Mouse (Mus musculus) spleen, adult 2 months (tissue): ENCODE data around the gene Rab4b. TPM values are rescaled to one million over a fixed set of nuclear protein-coding genes. Genes with fewer than 3 reads are reported as not detected.
A peak's percentile ranks its signal among the peaks of the same experiment; 100 is the strongest.

Experiments
- DNase-seq, 2 experiments: peaks; one replicate each; pipeline versions ENCODE4 v3.0.0 to v3.0.0-alpha.2; 2012 to 2021; ENCODE audit warnings: low spot score in 2 of 2, low read depth in 1 of 2
- H3K27ac ChIP-seq: fragments of 200-500 bp; 2 replicates; pipeline ENCODE4 v1.5.1; 2012; ENCODE audit warnings: low read length, inconsistent platforms; ENCODE audit not compliant: insufficient read depth
- H3K27me3 ChIP-seq: fragments of 200-500 bp; 2 replicates; pipeline ENCODE4 v1.6.1; 2012; ENCODE audit warnings: mild to moderate bottlenecking, moderate library complexity, low read length, inconsistent platforms; ENCODE audit not compliant: control insufficient read depth, insufficient read depth
- H3K36me3 ChIP-seq: fragments of 200-500 bp; 2 replicates; pipeline ENCODE4 v1.6.1; 2012; ENCODE audit warnings: mild to moderate bottlenecking, low read length, inconsistent platforms; ENCODE audit not compliant: control insufficient read depth, insufficient read depth
- H3K4me1 ChIP-seq: fragments of 200-500 bp; 2 replicates; pipeline ENCODE4 v1.6.1; 2011; ENCODE audit warnings: inconsistent platforms; ENCODE audit not compliant: control insufficient read depth, insufficient read depth, insufficient read length
- H3K4me3 ChIP-seq: fragments of 200-500 bp; 2 replicates; pipeline ENCODE4 v1.5.1; 2011; ENCODE audit warnings: mild to moderate bottlenecking, inconsistent platforms; ENCODE audit not compliant: insufficient read depth, insufficient read length; ENCODE audit errors: extremely low read depth
- CTCF ChIP-seq: fragments of 200-500 bp; IDR thresholded peaks from 2 replicates; pipeline ENCODE4 v1.5.1; 2011; ENCODE audit warnings: mild to moderate bottlenecking, inconsistent platforms; ENCODE audit not compliant: insufficient read depth, insufficient read length, insufficient replicate concordance; ENCODE audit errors: extremely low read depth
- POLR2A ChIP-seq: fragments of 200-500 bp; IDR thresholded peaks from 2 replicates; pipeline ENCODE4 v1.6.1; 2011; ENCODE audit warnings: low read depth, low read length, inconsistent platforms
- WGBS: fragments of 180-500 bp; shearing (Covaris S2); methylation state at CpG from one replicate; pipeline ENCODE4 v1.1.7; 2018; 5-methylcytosine and 5-hydroxymethylcytosine counted together
- polyA plus RNA-seq: library from polyadenylated mRNA; depleted of rRNA; stranded (reverse); fragments of >200 nt; gene quantifications from 2 replicates; pipeline ENCODE4 v1.2.3, GENCODE M21; 2012

Rab4b gene
- polyA plus RNA-seq, 1 experiment = 78.8 TPM

GRCm38 (mm10) chr7:27197634-27198033 lies 18.9 kb upstream of the Rab4b start:
- WGBS = 90% methylated on average over 8 of the region's 8 CpGs
- no peak overlapping the region for H3K4me3 ChIP-seq
- no peak for TF ChIP-seq POLR2A
- no peak for TF ChIP-seq CTCF
- peak overlapping the region; percentile 19; the same call in 1 of the 2 replicates for H3K27ac ChIP-seq
- H3K27me3 ChIP-seq = no peaks in the 10 kb centered on the region
- H3K36me3 ChIP-seq = peaks cover 7% of the 10 kb centered on the region
- DNase-seq = no peak
- peaks cover 5% of the 10 kb centered on the region; the same call in 1 of the 2 replicates for H3K4me1 ChIP-seq

- H3K4me1 ChIP-seq = peaks cover 5% of the 10 kb centered on the region; the same call in 1 of the 2 replicates
- DNase-seq = no peak
- H3K4me3 ChIP-seq = no peak overlapping the region
- TF ChIP-seq CTCF (no peak), POLR2A (no peak)
- H3K27me3 ChIP-seq = no peaks in the 10 kb centered on the region
- WGBS = 88% methylated on average over 3 of the region's 3 CpGs
- H3K36me3 ChIP-seq = peaks cover 9% of the 10 kb centered on the region
- peak overlapping the region; percentile 19; the same call in 1 of the 2 replicates for H3K27ac ChIP-seq
These were observed 18.4 kb upstream of the Rab4b start for GRCm38 (mm10) chr7:27197136-27197535.

GRCm38 (mm10) chr7:27195681-27196611 lies 17.2 kb upstream of the Rab4b start, which contains the start of the genes BC024978 and Snrpa:
Gene BC024978, plus strand, starts transcription at chr7:27195781.
Gene Snrpa, minus strand, starts transcription at chr7:27196271.
- DNase-seq = peak; percentile 95 to 100
- no peaks in the 10 kb centered on the region for H3K27me3 ChIP-seq
- under 1% methylated on average over 64 of the region's 64 CpGs for WGBS
- peak within 1 kb of the TSS; percentile 82 for H3K4me3 ChIP-seq
- TF ChIP-seq POLR2A (no peak; the same call in 1 of the 2 replicates), CTCF (no peak)
- peak within 1 kb of the TSS; percentile 93 for H3K27ac ChIP-seq
- H3K4me1 ChIP-seq = peaks cover 5% of the 10 kb centered on the region; the same call in 1 of the 2 replicates
- H3K36me3 ChIP-seq = peaks cover 11% of the 10 kb centered on the region

GRCm38 (mm10) chr7:27193731-27194130 lies 15.0 kb upstream of the Rab4b start:
- H3K36me3 ChIP-seq = peaks cover 27% of the 10 kb centered on the region
- TF ChIP-seq CTCF = no peak
- TF ChIP-seq POLR2A = no peak
- H3K27ac ChIP-seq = no peak overlapping the region
- whole genome bisulfite sequencing = 75% methylated on average over 4 of the region's 4 CpGs
- H3K4me3 ChIP-seq = no peak overlapping the region
- DNase-seq = no peak
- peaks cover 5% of the 10 kb centered on the region; the same call in 1 of the 2 replicates for H3K4me1 ChIP-seq
- H3K27me3 ChIP-seq = no peaks in the 10 kb centered on the region

GRCm38 (mm10) chr7:27192434-27192833 lies 13.7 kb upstream of the Rab4b start:
- DNase-seq = no peak
- H3K27ac ChIP-seq = no peak overlapping the region
- H3K36me3 ChIP-seq = peaks cover 37% of the 10 kb centered on the region
- no peaks in the 10 kb centered on the region for H3K27me3 ChIP-seq
- TF ChIP-seq CTCF (no peak), POLR2A (no peak)
- no peak overlapping the region for H3K4me3 ChIP-seq
- WGBS = 91% methylated on average over 5 of the region's 5 CpGs
- peaks cover 5% of the 10 kb centered on the region; the same call in 1 of the 2 replicates for H3K4me1 ChIP-seq

GRCm38 (mm10) chr7:27189271-27189931 lies 10.7 kb upstream of the Rab4b start:
- 96% methylated on average over 10 of the region's 10 CpGs for WGBS
- TF ChIP-seq POLR2A (no peak), CTCF (no peak)
- DNase-seq = no peak
- no peak overlapping the region for H3K27ac ChIP-seq
- H3K27me3 ChIP-seq = no peaks in the 10 kb centered on the region
- no peaks in the 10 kb centered on the region for H3K4me1 ChIP-seq
- H3K36me3 ChIP-seq = peaks cover 49% of the 10 kb centered on the region
- no peak overlapping the region for H3K4me3 ChIP-seq
